ENCODE assay signal across 15 mouse cellular contexts in the genomic region with DNA sequence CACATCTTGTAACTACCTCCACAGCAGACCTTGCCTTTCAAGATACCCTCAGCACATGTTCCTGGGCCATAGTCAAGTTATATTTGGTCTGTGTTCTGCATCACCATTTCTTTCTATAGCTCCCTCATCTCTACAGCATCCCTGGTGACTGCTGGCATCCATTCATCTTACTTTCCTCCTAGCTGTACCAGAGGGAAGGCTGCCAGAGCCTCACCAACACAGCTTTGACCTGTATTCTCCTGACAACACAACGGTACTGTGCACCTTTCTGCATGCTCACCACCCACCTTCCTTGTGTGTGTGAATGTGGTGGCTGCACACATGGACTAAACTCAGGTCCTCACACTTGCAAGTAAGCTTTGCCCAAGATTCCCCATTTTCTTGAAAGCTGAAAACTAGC. TPM values are rescaled to one million over a fixed set of nuclear protein-coding genes. Genes with fewer than 3 reads are reported as not detected.
A peak's percentile ranks its signal among the peaks of the same experiment; 100 is the strongest.
DNase-seq lines count a peak whose midpoint lies in the region; ATAC-seq lines count a peak whose summit lies in the region.
"Had no signal": no experiment of that assay in that cellular context is flagged by ENCODE, and none has a peak within 500 bp of the region (broad histone marks: within the 10 kb centered on the region; RNA-seq: fewer than 3 reads in every experiment).

No protein-coding gene starts in this region.

- DNase-seq in frontal cortex, postnatal 10 days (ENCODE audit: low spot score in 2 of 2) = no peak
- DNase-seq in right cerebral cortex, adult 18-20 months = peak; percentile 45
- DNase-seq in right cerebral cortex, postnatal 14 days = no peak
- peak; percentile 52 to 57 for DNase-seq in cerebellum, postnatal 10 days
- no peak for DNase-seq in layer of hippocampus, postnatal 10 days (ENCODE audit: low spot score in 2 of 2)
- no peak for DNase-seq in gastrocnemius, postnatal 10 days
- DNase-seq: adrenal gland, postnatal 10 days; gastrocnemius, postnatal 36 days; heart, postnatal 10 days; kidney, adult 11 months; liver, embryonic 13.5 days; midbrain, embryonic 14.5 days had no signal

- peak; percentile 85 for ATAC-seq in frontal cortex, adult (ENCODE audit: low TSS enrichment)
- ATAC-seq: activated CD4-positive, CD25-positive, alpha-beta regulatory T cell, adult 4 months; CD4-positive, CD25-positive, alpha-beta regulatory T cell, adult 4 months had no signal

RNA-seq across cellular contexts. Expression of gene Ubqln1, which starts 12.6 kb away (rescaled TPM):
- total RNA-seq in layer of hippocampus, postnatal 10 days (2021) = 100 to 1,000 TPM; 129 to 135 TPM
- 10 to 100 TPM; 48.8 to 53.6 TPM for total RNA-seq in gastrocnemius, postnatal 10 days (2021)

RNA-seq across cellular contexts. Expression of gene Idnk, which starts 45.5 kb away (rescaled TPM):
- 10 to 100 TPM; 29.2 to 33.3 TPM for total RNA-seq in layer of hippocampus, postnatal 10 days (2021)
- total RNA-seq in gastrocnemius, postnatal 10 days (2021) = 1 to 10 TPM; 9.6 to 9.7 TPM

Comparison
In these comparisons a context has a peak if more than half of its experiments do, and no peak if none do; other contexts are left out.
1. DNase-seq: peak in right cerebral cortex, adult 18-20 months (single experiment) and cerebellum, postnatal 10 days (2 of 2); none in frontal cortex, postnatal 10 days (0 of 2), right cerebral cortex, postnatal 14 days (single experiment), layer of hippocampus, postnatal 10 days (0 of 2) and gastrocnemius, postnatal 10 days (single experiment).